Mouse (Mus musculus): ENCODE data around the gene Fam49a. TPM values are rescaled to one million over a fixed set of nuclear protein-coding genes. Genes with fewer than 3 reads are reported as not detected.

Fam49a gene
- total RNA-seq, 2 experiments from 2014 or later = 19.4 to 20.1 TPM

- no peak for DNase-seq
Measured at GRCm38 (mm10) chr12:12359923-12360322, 98.0 kb downstream of the Fam49a start.

- DNase-seq = no peak
Measured at GRCm38 (mm10) chr12:12362371-12362770, 100.4 kb downstream of the Fam49a start.

GRCm38 (mm10) chr12:12364201-12364600, 102.3 kb downstream of the Fam49a start:
- DNase-seq = no peak

GRCm38 (mm10) chr12:12367423-12367822, 105.5 kb downstream of the Fam49a start:
- no peak for DNase-seq

GRCm38 (mm10) chr12:12373111-12373862, 111.3 kb downstream of the Fam49a start:
- no peak for DNase-seq

GRCm38 (mm10) chr12:12379056-12379455, 117.1 kb downstream of the Fam49a start:
- no peak for DNase-seq

- no peak for DNase-seq
Measured at GRCm38 (mm10) chr12:12389271-12389670, 127.3 kb downstream of the Fam49a start.

GRCm38 (mm10) chr12:12396224-12396623, 134.3 kb downstream of the Fam49a start:
- DNase-seq = peak; percentile 36 to 54

- DNase-seq = peak; percentile 57 to 70
Measured at GRCm38 (mm10) chr12:12401051-12401465, 139.1 kb downstream of the Fam49a start.

- peak in 1 of 2 experiments; percentile 7 for DNase-seq
Measured at GRCm38 (mm10) chr12:12401504-12401903, 139.6 kb downstream of the Fam49a start.

- DNase-seq = no peak
Measured at GRCm38 (mm10) chr12:12405491-12406110, 143.7 kb downstream of the Fam49a start.

GRCm38 (mm10) chr12:12409044-12409443, 147.1 kb downstream of the Fam49a start:
- DNase-seq = no peak

GRCm38 (mm10) chr12:12412674-12413073, 150.7 kb downstream of the Fam49a start:
- peak; percentile 84 to 86 for DNase-seq

GRCm38 (mm10) chr12:12420423-12420822, 158.5 kb downstream of the Fam49a start:
- DNase-seq = no peak

GRCm38 (mm10) chr12:12420841-12421579, 159.1 kb downstream of the Fam49a start:
- DNase-seq = peak; percentile 86 to 88

GRCm38 (mm10) chr12:12421580-12421878, 159.6 kb downstream of the Fam49a start:
- no peak for DNase-seq

GRCm38 (mm10) chr12:12425188-12425587, 163.2 kb downstream of the Fam49a start:
- DNase-seq = no peak

GRCm38 (mm10) chr12:12427285-12427684, 165.3 kb downstream of the Fam49a start:
- DNase-seq = no peak

- DNase-seq = no peak
Measured at GRCm38 (mm10) chr12:12428886-12429285, 166.9 kb downstream of the Fam49a start.
